In genomic region chr9:25571381-25571780, GRCm38 (mm10) we compare ENCODE assay signal across 11 mouse cellular contexts.
A peak's percentile ranks its signal among the peaks of the same experiment; 100 is the strongest.
DNase-seq lines count a peak whose midpoint lies in the region; ATAC-seq and TF ChIP-seq lines count a peak whose summit lies in the region.
"Had no signal": no experiment of that assay in that cellular context is flagged by ENCODE, and none has a peak within 500 bp of the region (broad histone marks: within the 10 kb centered on the region; RNA-seq: fewer than 3 reads in every experiment).

No protein-coding gene starts in this region.

- peaks cover 15% of the 10 kb centered on the region for H3K4me1 ChIP-seq in hindbrain, embryonic 13.5 days (replicated peaks)
- no peaks in the 10 kb centered on the region for H3K4me1 ChIP-seq in hindbrain, embryonic 11.5 days (replicated peaks; ENCODE audit: control insufficient read depth, insufficient read depth, low read length)
- H3K4me1 ChIP-seq in bone marrow macrophage, adult 2 months (ENCODE audit: control insufficient read depth, insufficient read depth, low read length), result peaks cover 45% of the 10 kb centered on the region
- H3K4me1 ChIP-seq: intestine, embryonic 15.5 days; megakaryocyte, embryonic 14.5 days had no signal

- H3K79me2 ChIP-seq in macrophage (ENCODE audit: inconsistent target), result peaks cover 69% of the 10 kb centered on the region; the same call in 1 of the 2 replicates

- TF ChIP-seq CTCF in bone marrow macrophage, adult 2 months (IDR thresholded peaks at IDR 0.05; ENCODE audit: low read depth, low read length), result no peak

- DNase-seq in hindbrain, embryonic 11.5 days (ENCODE audit: low spot score), result no peak
- peak; percentile 34 for DNase-seq in fat pad, adult 2 months (ENCODE audit: extremely low read depth, low read depth, low spot score)
- DNase-seq in retina, embryonic 14.5 days (ENCODE audit: low spot score), result no peak
- DNase-seq: cerebellum, adult 8-10 months had no signal

- no peaks in the 10 kb centered on the region for H3K36me3 ChIP-seq in hindbrain, embryonic 13.5 days
- H3K36me3 ChIP-seq in hindbrain, embryonic 11.5 days (ENCODE audit: control insufficient read depth, insufficient read depth, low read length), result no peaks in the 10 kb centered on the region
- no peaks in the 10 kb centered on the region for H3K36me3 ChIP-seq in macrophage (ENCODE audit: inconsistent target)
- H3K36me3 ChIP-seq: intestine, embryonic 15.5 days had no signal

- H3K4me3 ChIP-seq in hindbrain, embryonic 13.5 days, result no peak overlapping the region
- H3K4me3 ChIP-seq in hindbrain, embryonic 11.5 days (ENCODE audit: low read depth, low read length), result no peak overlapping the region
- no peak overlapping the region; the same call in 1 of the 2 replicates for H3K4me3 ChIP-seq in bone marrow macrophage, adult 2 months (ENCODE audit: insufficient read depth, low read length)
- H3K4me3 ChIP-seq in macrophage (ENCODE audit: inconsistent target), result no peak overlapping the region
- H3K4me3 ChIP-seq: intestine, embryonic 15.5 days; megakaryocyte, embryonic 14.5 days had no signal

- no peak overlapping the region for H3K4me2 ChIP-seq in hindbrain, embryonic 13.5 days
- no peak overlapping the region for H3K4me2 ChIP-seq in hindbrain, embryonic 11.5 days (replicated peaks; ENCODE audit: low read depth, low read length)
- H3K4me2 ChIP-seq: intestine, embryonic 15.5 days had no signal

- H3K27me3 ChIP-seq in hindbrain, embryonic 13.5 days, result no peaks in the 10 kb centered on the region
- no peaks in the 10 kb centered on the region for H3K27me3 ChIP-seq in hindbrain, embryonic 11.5 days (ENCODE audit: control insufficient read depth, insufficient read depth, low read length)
- H3K27me3 ChIP-seq: intestine, embryonic 15.5 days; megakaryocyte, embryonic 14.5 days had no signal

- 71% methylated on average over 2 of the region's 2 CpGs for WGBS in hindbrain, embryonic 13.5 days
- 72% methylated on average over 2 of the region's 2 CpGs for WGBS in hindbrain, embryonic 11.5 days
- 85% methylated on average over 2 of the region's 2 CpGs for WGBS in macrophage (ENCODE audit: missing documents)

- no peak for TF ChIP-seq POLR2A in bone marrow macrophage, adult 2 months (IDR thresholded peaks at IDR 0.05; ENCODE audit: borderline replicate concordance, low read depth, low read length)

- no peak overlapping the region for H3K9ac ChIP-seq in hindbrain, embryonic 13.5 days
- no peak overlapping the region for H3K9ac ChIP-seq in hindbrain, embryonic 11.5 days (ENCODE audit: low read depth, low read length)
- H3K9ac ChIP-seq: intestine, embryonic 15.5 days had no signal

- H3K27ac ChIP-seq in hindbrain, embryonic 13.5 days, result peak overlapping the region; percentile 23; the same call in 1 of the 2 replicates
- H3K27ac ChIP-seq in hindbrain, embryonic 11.5 days (ENCODE audit: low read depth, low read length), result no peak overlapping the region
- H3K27ac ChIP-seq in bone marrow macrophage, adult 2 months (ENCODE audit: insufficient read depth, low read depth, low read length), result peak overlapping the region; percentile 88
- peak overlapping the region; percentile 55; the same call in 1 of the 2 replicates for H3K27ac ChIP-seq in macrophage
- H3K27ac ChIP-seq: intestine, embryonic 15.5 days had no signal

- no peaks in the 10 kb centered on the region for H3K9me3 ChIP-seq in hindbrain, embryonic 13.5 days
- H3K9me3 ChIP-seq in hindbrain, embryonic 11.5 days (ENCODE audit: control insufficient read depth, low read length), result no peaks in the 10 kb centered on the region
- H3K9me3 ChIP-seq: intestine, embryonic 15.5 days; megakaryocyte, embryonic 14.5 days had no signal

- no peak for ATAC-seq in hindbrain, embryonic 13.5 days (ENCODE audit: low FRiP score)
- ATAC-seq in hindbrain, embryonic 11.5 days (ENCODE audit: low FRiP score), result no peak
- ATAC-seq in erythroblast, adult 5-6 weeks (replicated peaks; ENCODE audit: low FRiP score, poor library complexity, severe bottlenecking), result no peak
- no peak for ATAC-seq in activated CD4-positive, CD25-positive, alpha-beta regulatory T cell, adult 4 months
- ATAC-seq: intestine, embryonic 15.5 days had no signal
